9 mouse cellular contexts compared by ENCODE assay signal in the genomic region with DNA sequence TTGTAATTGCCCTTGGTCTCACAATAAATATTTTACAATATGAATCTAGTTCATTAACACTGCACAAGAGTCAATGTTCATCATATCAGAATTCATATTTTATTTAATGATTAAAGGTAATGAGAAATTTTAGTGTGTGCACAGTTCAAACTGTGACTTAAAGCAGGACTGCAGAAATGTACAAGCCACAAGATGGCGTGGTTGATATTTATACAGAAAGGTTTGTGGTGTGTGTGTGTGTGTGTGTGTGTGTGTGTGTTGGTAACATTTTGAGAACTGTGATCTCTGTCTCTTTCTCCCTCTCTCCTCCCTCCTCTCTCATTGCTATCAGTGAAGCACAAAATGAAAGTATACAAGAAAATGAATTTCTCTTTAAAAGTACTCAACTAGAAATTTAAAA. TPM values are rescaled to one million over a fixed set of nuclear protein-coding genes. Genes with fewer than 3 reads are reported as not detected.
DNase-seq lines count a peak whose midpoint lies in the region; ATAC-seq lines count a peak whose summit lies in the region.
"Had no signal": no experiment of that assay in that cellular context is flagged by ENCODE, and none has a peak within 500 bp of the region (broad histone marks: within the 10 kb centered on the region; RNA-seq: fewer than 3 reads in every experiment).

No protein-coding gene starts in this region.

- no peak for DNase-seq in forebrain, embryonic 10.5 days (ENCODE audit: extremely low spot score, low spot score)
- DNase-seq in right cerebral cortex, adult 18-20 months, result peak; percentile 26
- DNase-seq in right cerebral cortex, postnatal 25 days, result no peak
- DNase-seq in hindbrain, embryonic 11.5 days (ENCODE audit: low spot score), result peak; percentile 67
- no peak for DNase-seq in heart, adult 9 months (ENCODE audit: low spot score in 2 of 2)
- DNase-seq in ovary, adult 18-20 months (ENCODE audit: low spot score), result no peak

- H3K9ac ChIP-seq in forebrain, embryonic 12.5 days, result no peak overlapping the region
- H3K9ac ChIP-seq in hindbrain, embryonic 11.5 days (ENCODE audit: low read depth, low read length), result no peak overlapping the region
- H3K9ac ChIP-seq in neural tube, embryonic 12.5 days, result no peak overlapping the region
- H3K9ac ChIP-seq: limb, embryonic 12.5 days had no signal

- 55% methylated on average over 1 of the region's 1 CpGs for WGBS in forebrain, embryonic 12.5 days
- 51% methylated on average over 1 of the region's 1 CpGs for WGBS in forebrain, embryonic 10.5 days
- WGBS in hindbrain, embryonic 11.5 days, result 70% methylated on average over 1 of the region's 1 CpGs
- WGBS in neural tube, embryonic 12.5 days, result 43% methylated on average over 1 of the region's 1 CpGs

- no peak overlapping the region for H3K4me3 ChIP-seq in forebrain, embryonic 12.5 days (replicated peaks)
- no peak overlapping the region for H3K4me3 ChIP-seq in forebrain, embryonic 10.5 days
- H3K4me3 ChIP-seq in hindbrain, embryonic 11.5 days (ENCODE audit: low read depth, low read length), result no peak overlapping the region
- no peak overlapping the region for H3K4me3 ChIP-seq in neural tube, embryonic 12.5 days
- H3K4me3 ChIP-seq: limb, embryonic 12.5 days had no signal

- no peaks in the 10 kb centered on the region for H3K36me3 ChIP-seq in forebrain, embryonic 12.5 days (replicated peaks)
- H3K36me3 ChIP-seq in forebrain, embryonic 10.5 days (replicated peaks), result no peaks in the 10 kb centered on the region
- no peaks in the 10 kb centered on the region for H3K36me3 ChIP-seq in hindbrain, embryonic 11.5 days (ENCODE audit: control insufficient read depth, insufficient read depth, low read length)
- no peaks in the 10 kb centered on the region for H3K36me3 ChIP-seq in neural tube, embryonic 12.5 days
- H3K36me3 ChIP-seq: limb, embryonic 12.5 days had no signal

- no peaks in the 10 kb centered on the region for H3K9me3 ChIP-seq in forebrain, embryonic 12.5 days
- no peaks in the 10 kb centered on the region for H3K9me3 ChIP-seq in forebrain, embryonic 10.5 days
- no peaks in the 10 kb centered on the region for H3K9me3 ChIP-seq in hindbrain, embryonic 11.5 days (ENCODE audit: control insufficient read depth, low read length)
- H3K9me3 ChIP-seq in neural tube, embryonic 12.5 days, result no peaks in the 10 kb centered on the region
- H3K9me3 ChIP-seq: limb, embryonic 12.5 days had no signal

- no peaks in the 10 kb centered on the region for H3K27me3 ChIP-seq in forebrain, embryonic 12.5 days
- no peaks in the 10 kb centered on the region for H3K27me3 ChIP-seq in forebrain, embryonic 10.5 days (ENCODE audit: poor library complexity, severe bottlenecking)
- no peaks in the 10 kb centered on the region for H3K27me3 ChIP-seq in hindbrain, embryonic 11.5 days (ENCODE audit: control insufficient read depth, insufficient read depth, low read length)
- H3K27me3 ChIP-seq in neural tube, embryonic 12.5 days (replicated peaks), result no peaks in the 10 kb centered on the region
- H3K27me3 ChIP-seq: limb, embryonic 12.5 days had no signal

- H3K4me2 ChIP-seq in forebrain, embryonic 12.5 days, result no peak overlapping the region
- no peak overlapping the region for H3K4me2 ChIP-seq in hindbrain, embryonic 11.5 days (replicated peaks; ENCODE audit: low read depth, low read length)
- no peak overlapping the region for H3K4me2 ChIP-seq in neural tube, embryonic 12.5 days (replicated peaks)
- H3K4me2 ChIP-seq: limb, embryonic 12.5 days had no signal

- no peaks in the 10 kb centered on the region for H3K4me1 ChIP-seq in forebrain, embryonic 12.5 days
- H3K4me1 ChIP-seq in forebrain, embryonic 10.5 days, result no peaks in the 10 kb centered on the region
- no peaks in the 10 kb centered on the region for H3K4me1 ChIP-seq in hindbrain, embryonic 11.5 days (replicated peaks; ENCODE audit: control insufficient read depth, insufficient read depth, low read length)
- H3K4me1 ChIP-seq in neural tube, embryonic 12.5 days, result no peaks in the 10 kb centered on the region
- H3K4me1 ChIP-seq: limb, embryonic 12.5 days had no signal

- ATAC-seq in forebrain, embryonic 12.5 days (ENCODE audit: low FRiP score), result peak; percentile 65; the same call in 1 of the 2 replicates
- ATAC-seq in hindbrain, embryonic 11.5 days (ENCODE audit: low FRiP score), result peak; percentile 19; the same call in 1 of the 2 replicates
- 0 out of 2 replicates have a peak, but pooled peaks have one; percentile 53 for ATAC-seq in neural tube, embryonic 12.5 days (ENCODE audit: low FRiP score, low read depth)

- H3K27ac ChIP-seq in forebrain, embryonic 12.5 days, result no peak overlapping the region
- H3K27ac ChIP-seq in forebrain, embryonic 10.5 days, result no peak overlapping the region
- no peak overlapping the region for H3K27ac ChIP-seq in hindbrain, embryonic 11.5 days (ENCODE audit: low read depth, low read length)
- no peak overlapping the region for H3K27ac ChIP-seq in neural tube, embryonic 12.5 days
- H3K27ac ChIP-seq: limb, embryonic 12.5 days had no signal

RNA-seq across cellular contexts. Expression of a gene that starts 22.5 kb away (rescaled TPM):
- polyA plus RNA-seq in forebrain, embryonic 12.5 days (2016; fragmentation: Nextera tagmentation; extraction: Ambion mirVana), result 48.3 and 48.7 TPM in 2 replicates
- polyA plus RNA-seq in forebrain, embryonic 10.5 days (2016; fragmentation: Nextera tagmentation; extraction: Ambion mirVana), result 40.8 and 43.3 TPM in 2 replicates
- 56.6 and 62.4 TPM in 2 replicates for polyA plus RNA-seq in hindbrain, embryonic 11.5 days (2014; fragmentation: Nextera tagmentation; extraction: Ambion mirVana)
- polyA plus RNA-seq in neural tube, embryonic 12.5 days (2016; fragmentation: Nextera tagmentation; extraction: Ambion mirVana), result 54.0 and 58.5 TPM in 2 replicates

RNA-seq across cellular contexts. Expression of a gene that starts 53.4 kb away (rescaled TPM):
- polyA plus RNA-seq in forebrain, embryonic 12.5 days (2016; fragmentation: Nextera tagmentation; extraction: Ambion mirVana), result 77.2 and 83.1 TPM in 2 replicates
- polyA plus RNA-seq in forebrain, embryonic 10.5 days (2016; fragmentation: Nextera tagmentation; extraction: Ambion mirVana), result 74.8 and 79.1 TPM in 2 replicates
- 77.8 and 80.6 TPM in 2 replicates for polyA plus RNA-seq in hindbrain, embryonic 11.5 days (2014; fragmentation: Nextera tagmentation; extraction: Ambion mirVana)
- 61.6 and 72.9 TPM in 2 replicates for polyA plus RNA-seq in neural tube, embryonic 12.5 days (2016; fragmentation: Nextera tagmentation; extraction: Ambion mirVana)

Comparison
In these comparisons a context has a peak if more than half of its experiments do, and no peak if none do; other contexts are left out.
1. DNase-seq: peak in right cerebral cortex, adult 18-20 months (single experiment) and hindbrain, embryonic 11.5 days (single experiment); none in forebrain, embryonic 10.5 days (single experiment), right cerebral cortex, postnatal 25 days (single experiment), heart, adult 9 months (0 of 2) and ovary, adult 18-20 months (single experiment).
2. Peak in every context shown above with its lines, with median percentiles within 50 percentile points of each other: ATAC-seq.